Mouse (Mus musculus) kidney, adult 2 months (tissue): ENCODE measurements around the gene Olfr420. TPM values are rescaled to one million over a fixed set of nuclear protein-coding genes. Genes with fewer than 3 reads are reported as not detected.

Source experiments
- DNase-seq: peaks from one replicate; pipeline ENCODE4 v3.0.0; 2021
- H3K27ac ChIP-seq: fragments of 200-500 bp; 2 replicates; pipeline ENCODE4 v1.5.1; 2012; ENCODE audit warnings: low read depth, low read length, control low read depth, inconsistent platforms; ENCODE audit not compliant: insufficient read depth
- H3K27me3 ChIP-seq: fragments of 200-500 bp; replicated peaks from 2 replicates; pipeline ENCODE4 v1.6.1; 2012; ENCODE audit warnings: mild to moderate bottlenecking, moderate library complexity, low read length, inconsistent platforms; ENCODE audit not compliant: control insufficient read depth, insufficient read depth
- H3K36me3 ChIP-seq: fragments of 200-500 bp; 2 replicates; pipeline ENCODE4 v1.6.1; 2012; ENCODE audit warnings: mild to moderate bottlenecking, moderate library complexity, low read length, inconsistent platforms; ENCODE audit not compliant: control insufficient read depth, insufficient read depth
- H3K4me1 ChIP-seq: fragments of 200-500 bp; 2 replicates; pipeline ENCODE4 v1.6.1; 2011; ENCODE audit warnings: low read length; ENCODE audit not compliant: control insufficient read depth, insufficient read depth
- H3K4me3 ChIP-seq: fragments of 200-500 bp; 2 replicates; pipeline ENCODE4 v1.5.1; 2011; ENCODE audit warnings: mild to moderate bottlenecking, low read depth, low read length, control low read depth; ENCODE audit not compliant: insufficient read depth
- CTCF ChIP-seq: fragments of 200-500 bp; conservative IDR thresholded peaks from 2 replicates; pipeline ENCODE4 v1.5.1; 2011; ENCODE audit warnings: low read depth, mild to moderate bottlenecking, control low read depth, low read length, moderate library complexity, mixed read lengths; ENCODE audit not compliant: insufficient read depth, insufficient read length
- POLR2A ChIP-seq: fragments of 200-500 bp; IDR thresholded peaks from one replicate; pipeline ENCODE4 v1.6.1; 2011; ENCODE audit warnings: low read depth, low read length, control low read depth
- WGBS: fragments of 180-500 bp; shearing (Covaris S2); methylation state at CpG from one replicate; pipeline ENCODE4 v1.1.7; 2018; 5-methylcytosine and 5-hydroxymethylcytosine counted together
- polyA plus RNA-seq: library from polyadenylated mRNA; depleted of rRNA; stranded (reverse); fragments of >200 nt; gene quantifications from 2 replicates; pipeline ENCODE4 v1.2.3, GENCODE M21; 2012; rRNA removed

The Olfr420 gene
- polyA plus RNA-seq = not detected in 2 replicates

GRCm38 (mm10) chr1:174155333-174155732 is at the start of gene Olfr420:
Olfr420 (plus strand) TSS chr1:174155633.
- Histone ChIP-seq H3K27me3 (no peaks in the 10 kb centered on the region), H3K27ac (no peak within 1 kb of the TSS), H3K4me3 (no peak within 1 kb of the TSS), H3K36me3 (no peaks in the 10 kb centered on the region), H3K4me1 (no peaks in the 10 kb centered on the region)
- DNase-seq = no peak
- TF ChIP-seq POLR2A (no peak), CTCF (no peak)
- 79% methylated on average over 1 of the region's 1 CpGs for WGBS

GRCm38 (mm10) chr1:174121062-174121461 is 34.4 kb upstream of the Olfr420 start, which contains the start of gene Olfr231:
Olfr231 (minus strand) TSS chr1:174121162.
- DNase-seq = no peak
- no peak within 1 kb of the TSS for H3K27ac ChIP-seq
- no peak for TF ChIP-seq POLR2A
- TF ChIP-seq CTCF = no peak
- H3K4me3 ChIP-seq = no peak within 1 kb of the TSS
- H3K4me1 ChIP-seq = no peaks in the 10 kb centered on the region
- H3K36me3 ChIP-seq = no peaks in the 10 kb centered on the region
- 58% methylated on average over 2 of the region's 2 CpGs for WGBS
- H3K27me3 ChIP-seq = no peaks in the 10 kb centered on the region

GRCm38 (mm10) chr1:174131217-174131616 is 24.2 kb upstream of the Olfr420 start, which contains the start of gene Olfr424:
Olfr424 (plus strand) TSS chr1:174131517.
- Histone ChIP-seq H3K27ac (no peak within 1 kb of the TSS), H3K4me3 (no peak within 1 kb of the TSS), H3K4me1 (no peaks in the 10 kb centered on the region), H3K36me3 (no peaks in the 10 kb centered on the region), H3K27me3 (no peaks in the 10 kb centered on the region)
- no peak for DNase-seq
- no peak for TF ChIP-seq POLR2A
- TF ChIP-seq CTCF = no peak
- WGBS = 79% methylated on average over 3 of the region's 3 CpGs

GRCm38 (mm10) chr1:174131999-174132398 is 23.4 kb upstream of the Olfr420 start:
- no peak for TF ChIP-seq CTCF
- TF ChIP-seq POLR2A = no peak
- no peak for DNase-seq
- Histone ChIP-seq H3K36me3 (no peaks in the 10 kb centered on the region), H3K4me1 (no peaks in the 10 kb centered on the region), H3K4me3 (no peak overlapping the region), H3K27ac (no peak overlapping the region), H3K27me3 (no peaks in the 10 kb centered on the region)
- WGBS = 79% methylated on average over 3 of the region's 3 CpGs

- no peak overlapping the region for H3K27ac ChIP-seq
- no peaks in the 10 kb centered on the region for H3K36me3 ChIP-seq
- no peak for DNase-seq
- 70% methylated on average over 2 of the region's 2 CpGs for WGBS
- H3K4me3 ChIP-seq = no peak overlapping the region
- TF ChIP-seq CTCF = no peak
- no peak for TF ChIP-seq POLR2A
- no peaks in the 10 kb centered on the region for H3K27me3 ChIP-seq
- H3K4me1 ChIP-seq = no peaks in the 10 kb centered on the region
These were observed 14.0 kb upstream of the Olfr420 start for GRCm38 (mm10) chr1:174141384-174141783.

GRCm38 (mm10) chr1:174146696-174147095 is 8.7 kb upstream of the Olfr420 start:
- DNase-seq = no peak
- no peak overlapping the region for H3K4me3 ChIP-seq
- no peak overlapping the region for H3K27ac ChIP-seq
- no peaks in the 10 kb centered on the region for H3K27me3 ChIP-seq
- TF ChIP-seq POLR2A (no peak), CTCF (no peak)
- no peaks in the 10 kb centered on the region for H3K36me3 ChIP-seq
- WGBS = 90% methylated on average over 1 of the region's 1 CpGs
- H3K4me1 ChIP-seq = no peaks in the 10 kb centered on the region

- Histone ChIP-seq H3K27me3 (no peaks in the 10 kb centered on the region), H3K36me3 (no peaks in the 10 kb centered on the region), H3K27ac (no peak overlapping the region), H3K4me1 (no peaks in the 10 kb centered on the region), H3K4me3 (no peak overlapping the region)
- TF ChIP-seq CTCF (no peak), POLR2A (no peak)
- no peak for DNase-seq
- WGBS = 88% methylated on average over 2 of the region's 2 CpGs
These were observed 6.1 kb upstream of the Olfr420 start for GRCm38 (mm10) chr1:174149289-174149688.

- DNase-seq = no peak
- no peaks in the 10 kb centered on the region for H3K27me3 ChIP-seq
- TF ChIP-seq POLR2A (no peak), CTCF (no peak)
- no peaks in the 10 kb centered on the region for H3K4me1 ChIP-seq
- 89% methylated on average over 3 of the region's 3 CpGs for WGBS
- H3K27ac ChIP-seq = no peak overlapping the region
- H3K4me3 ChIP-seq = no peak overlapping the region
- no peaks in the 10 kb centered on the region for H3K36me3 ChIP-seq
These were observed 2.2 kb downstream of the Olfr420 start for GRCm38 (mm10) chr1:174157622-174158021.
